Mouse (Mus musculus): ENCODE measurements around the gene Myo1b. TPM values are rescaled to one million over a fixed set of nuclear protein-coding genes. Genes with fewer than 3 reads are reported as not detected.

The Myo1b gene
- polyA plus RNA-seq, 1 experiment from 2014 or later = 38.3 TPM

DNA sequence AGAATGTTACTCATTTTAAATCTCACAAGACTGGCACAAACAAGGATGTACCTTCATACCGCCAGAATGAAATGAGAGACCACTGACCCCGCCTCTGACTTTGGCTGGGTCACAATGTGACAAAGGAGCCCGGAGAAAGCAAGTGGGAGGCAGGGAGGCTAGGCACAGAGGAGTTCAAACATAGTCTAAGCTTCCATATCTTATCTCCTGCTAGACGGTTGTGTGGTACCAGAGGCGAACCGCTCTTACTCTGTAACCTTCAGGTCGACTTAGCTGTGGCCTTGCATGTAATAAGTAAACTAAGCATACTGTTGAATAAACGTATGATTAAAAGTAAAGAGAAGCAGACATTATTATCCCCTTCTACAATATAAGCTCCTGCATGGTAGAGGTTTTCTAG, 80.1 kb downstream of the Myo1b start:
- Histone ChIP-seq H3K4me3 (ENCODE audit: low read depth, low read length) (no peak overlapping the region), H3K4me1 (replicated peaks; ENCODE audit: control insufficient read depth, insufficient read depth) (no peaks in the 10 kb centered on the region), H3K27me3 (ENCODE audit: control insufficient read depth, insufficient read depth, low read length) (no peaks in the 10 kb centered on the region), H3K9me3 (ENCODE audit: control insufficient read depth, low read length) (no peaks in the 10 kb centered on the region), H3K4me2 (replicated peaks; ENCODE audit: low read depth) (no peak overlapping the region), H3K9ac (ENCODE audit: low read length) (no peak overlapping the region), H3K36me3 (ENCODE audit: control insufficient read depth, insufficient read depth, low read length) (no peaks in the 10 kb centered on the region), H3K27ac (replicated peaks) (no peak overlapping the region)
- peak; percentile 23 for DNase-seq (ENCODE audit: low spot score)
- 35% methylated on average over 8 of the region's 8 CpGs for WGBS
- ATAC-seq (ENCODE audit: low FRiP score, low TSS enrichment) = peak; percentile 64
- TF ChIP-seq CTCF (IDR thresholded peaks at IDR 0.05; ENCODE audit: low read depth) = no peak
- TF ChIP-seq EP300 (optimal IDR thresholded peaks at IDR 0.05) = no peak

DNA sequence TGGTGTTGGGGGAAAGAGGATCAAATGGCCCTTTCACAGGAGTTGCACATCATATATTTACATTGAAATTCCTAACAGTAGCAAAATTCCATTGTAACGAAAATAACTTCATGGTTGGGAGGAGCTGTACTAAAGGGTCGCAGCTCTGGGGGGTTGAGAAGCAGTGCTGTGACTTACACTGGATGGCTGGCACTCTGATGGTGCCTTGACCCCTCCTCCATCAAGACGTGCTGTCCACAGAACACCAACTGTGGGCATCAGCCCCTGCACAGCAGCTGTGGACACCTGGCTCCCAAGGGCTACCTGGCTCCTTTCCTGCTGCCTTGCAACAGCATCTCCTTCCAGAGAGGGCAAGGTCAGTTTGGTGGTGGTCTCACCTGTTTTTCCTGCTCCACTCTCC, 81.8 kb downstream of the Myo1b start:
- DNase-seq (ENCODE audit: low spot score) = no peak
- TF ChIP-seq EP300 (optimal IDR thresholded peaks at IDR 0.05) (no peak), CTCF (IDR thresholded peaks at IDR 0.05; ENCODE audit: low read depth) (no peak)
- H3K4me2 ChIP-seq (replicated peaks; ENCODE audit: low read depth) = no peak overlapping the region
- H3K36me3 ChIP-seq (ENCODE audit: control insufficient read depth, insufficient read depth, low read length) = no peaks in the 10 kb centered on the region
- WGBS = 62% methylated on average over 3 of the region's 3 CpGs
- no peak overlapping the region for H3K27ac ChIP-seq (replicated peaks)
- H3K27me3 ChIP-seq (ENCODE audit: control insufficient read depth, insufficient read depth, low read length) = no peaks in the 10 kb centered on the region
- no peaks in the 10 kb centered on the region for H3K4me1 ChIP-seq (replicated peaks; ENCODE audit: control insufficient read depth, insufficient read depth)
- H3K9me3 ChIP-seq (ENCODE audit: control insufficient read depth, low read length) = no peaks in the 10 kb centered on the region
- no peak overlapping the region for H3K4me3 ChIP-seq (ENCODE audit: low read depth, low read length)
- ATAC-seq (ENCODE audit: low FRiP score, low TSS enrichment) = no peak
- no peak overlapping the region for H3K9ac ChIP-seq (ENCODE audit: low read length)

DNA sequence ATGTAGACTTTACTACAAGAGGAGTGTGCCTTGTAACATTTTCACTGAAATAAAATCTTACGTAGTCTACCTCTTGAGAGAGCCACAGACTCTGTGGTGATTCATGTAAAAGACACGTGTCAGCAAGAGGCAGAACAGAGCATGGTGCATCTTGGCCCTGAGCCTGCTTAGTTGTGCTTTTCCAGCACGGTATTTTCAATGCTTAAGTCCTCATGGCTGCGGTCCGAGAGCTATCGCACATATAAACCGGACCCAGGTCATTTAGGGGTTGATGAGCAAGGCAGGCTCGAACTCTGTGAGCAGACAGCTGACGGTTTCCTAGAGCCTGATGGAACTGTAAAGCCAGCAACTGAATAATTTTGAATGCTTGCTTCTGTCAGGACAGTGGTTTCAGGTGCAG, 86.5 kb downstream of the Myo1b start:
- DNase-seq (ENCODE audit: low spot score) = no peak

DNA sequence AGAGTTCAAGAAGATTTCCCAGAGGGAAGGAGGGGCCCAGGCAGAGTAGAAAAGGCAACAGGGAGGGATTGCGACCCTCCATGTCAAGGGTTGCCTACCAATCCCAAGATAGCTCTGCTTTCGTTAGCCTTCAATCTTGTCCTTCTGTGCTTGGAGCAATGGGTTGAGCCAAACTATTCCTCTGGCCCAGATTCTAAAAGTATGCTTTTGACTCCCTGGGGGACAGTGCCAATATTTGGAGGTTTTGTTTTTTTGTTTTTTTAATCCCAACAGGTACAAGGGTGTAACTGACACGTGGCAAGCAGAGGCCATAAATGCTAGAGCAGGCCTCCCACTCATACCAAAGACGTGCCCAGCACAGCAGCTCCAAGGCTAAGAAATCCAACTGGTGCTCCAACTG, 93.3 kb downstream of the Myo1b start:
- Histone ChIP-seq H3K9ac (ENCODE audit: low read length) (no peak overlapping the region), H3K4me1 (replicated peaks; ENCODE audit: control insufficient read depth, insufficient read depth) (peaks cover 3% of the 10 kb centered on the region; the same call in 1 of the 2 replicates), H3K4me3 (ENCODE audit: low read depth, low read length) (no peak overlapping the region), H3K36me3 (ENCODE audit: control insufficient read depth, insufficient read depth, low read length) (no peaks in the 10 kb centered on the region), H3K27me3 (ENCODE audit: control insufficient read depth, insufficient read depth, low read length) (no peaks in the 10 kb centered on the region), H3K4me2 (replicated peaks; ENCODE audit: low read depth) (no peak overlapping the region), H3K27ac (replicated peaks) (no peak overlapping the region), H3K9me3 (ENCODE audit: control insufficient read depth, low read length) (no peaks in the 10 kb centered on the region)
- WGBS = 82% methylated on average over 4 of the region's 4 CpGs
- no peak for DNase-seq (ENCODE audit: low spot score)
- ATAC-seq (ENCODE audit: low FRiP score, low TSS enrichment) = no peak
- TF ChIP-seq EP300 (optimal IDR thresholded peaks at IDR 0.05) (no peak), CTCF (IDR thresholded peaks at IDR 0.05; ENCODE audit: low read depth) (no peak)

More for the DNA sequence above, 86.5 kb downstream of the Myo1b start:
- Histone ChIP-seq H3K4me3 (ENCODE audit: low read depth, low read length) (no peak overlapping the region), H3K36me3 (ENCODE audit: control insufficient read depth, insufficient read depth, low read length) (no peaks in the 10 kb centered on the region), H3K9me3 (ENCODE audit: control insufficient read depth, low read length) (no peaks in the 10 kb centered on the region), H3K4me1 (replicated peaks; ENCODE audit: control insufficient read depth, insufficient read depth) (no peaks in the 10 kb centered on the region), H3K4me2 (replicated peaks; ENCODE audit: low read depth) (no peak overlapping the region), H3K27ac (replicated peaks) (no peak overlapping the region), H3K27me3 (ENCODE audit: control insufficient read depth, insufficient read depth, low read length) (no peaks in the 10 kb centered on the region), H3K9ac (ENCODE audit: low read length) (no peak overlapping the region)
- ATAC-seq (ENCODE audit: low FRiP score, low TSS enrichment) = no peak
- whole genome bisulfite sequencing = 61% methylated on average over 9 of the region's 9 CpGs
- TF ChIP-seq EP300 (optimal IDR thresholded peaks at IDR 0.05) = no peak
- TF ChIP-seq CTCF (IDR thresholded peaks at IDR 0.05; ENCODE audit: low read depth) = no peak

DNA sequence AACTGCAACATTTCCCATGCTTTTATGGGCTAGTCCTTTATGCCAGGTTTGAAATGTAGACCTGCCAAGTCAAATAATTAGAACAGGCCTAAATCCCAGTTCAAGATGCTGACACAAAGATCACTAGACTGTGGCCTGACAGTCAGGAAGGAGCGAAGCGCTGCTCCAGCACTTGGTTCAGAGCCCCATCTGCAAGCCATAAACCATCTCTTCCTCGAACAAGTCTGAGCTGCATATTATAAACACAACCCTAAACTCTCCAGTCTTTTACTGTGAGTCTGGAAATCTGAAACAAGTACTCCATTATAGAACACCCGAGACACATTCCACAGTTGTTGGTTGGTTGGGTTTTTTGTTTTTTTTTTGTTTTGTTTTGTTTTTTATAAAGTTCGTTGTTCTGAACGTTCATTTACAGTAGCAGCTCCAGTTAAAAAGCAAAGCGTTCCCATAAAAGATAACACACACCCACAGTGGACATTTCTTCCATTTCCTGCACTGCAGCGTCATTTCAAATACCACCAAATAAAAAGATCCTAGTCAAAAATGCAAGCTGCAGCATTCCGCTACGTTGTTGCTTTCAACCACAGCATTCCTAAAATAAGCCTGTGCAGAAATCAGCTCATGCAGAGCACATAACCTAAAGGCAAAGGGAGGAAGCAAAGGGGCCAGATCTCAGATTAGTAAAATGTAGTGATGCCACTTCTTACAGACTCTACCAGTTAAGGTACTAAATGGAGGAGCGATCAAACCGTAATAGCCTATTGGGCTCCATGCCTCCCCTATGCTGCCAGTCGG, 94.0 kb downstream of the Myo1b start:
- no peak for TF ChIP-seq EP300 (optimal IDR thresholded peaks at IDR 0.05)
- TF ChIP-seq CTCF (IDR thresholded peaks at IDR 0.05; ENCODE audit: low read depth) = no peak
- DNase-seq (ENCODE audit: low spot score) (no peak), ATAC-seq (ENCODE audit: low FRiP score, low TSS enrichment) (no peak)
- H3K4me2 ChIP-seq (replicated peaks; ENCODE audit: low read depth) = no peak overlapping the region
- no peaks in the 10 kb centered on the region for H3K9me3 ChIP-seq (ENCODE audit: control insufficient read depth, low read length)
- H3K27ac ChIP-seq (replicated peaks) = no peak overlapping the region
- 59% methylated on average over 13 of the region's 13 CpGs for WGBS
- H3K4me3 ChIP-seq (ENCODE audit: low read depth, low read length) = no peak overlapping the region
- peaks cover 3% of the 10 kb centered on the region; the same call in 1 of the 2 replicates for H3K4me1 ChIP-seq (replicated peaks; ENCODE audit: control insufficient read depth, insufficient read depth)
- H3K36me3 ChIP-seq (ENCODE audit: control insufficient read depth, insufficient read depth, low read length) = no peaks in the 10 kb centered on the region
- H3K27me3 ChIP-seq (ENCODE audit: control insufficient read depth, insufficient read depth, low read length) = no peaks in the 10 kb centered on the region
- H3K9ac ChIP-seq (ENCODE audit: low read length) = no peak overlapping the region

DNA sequence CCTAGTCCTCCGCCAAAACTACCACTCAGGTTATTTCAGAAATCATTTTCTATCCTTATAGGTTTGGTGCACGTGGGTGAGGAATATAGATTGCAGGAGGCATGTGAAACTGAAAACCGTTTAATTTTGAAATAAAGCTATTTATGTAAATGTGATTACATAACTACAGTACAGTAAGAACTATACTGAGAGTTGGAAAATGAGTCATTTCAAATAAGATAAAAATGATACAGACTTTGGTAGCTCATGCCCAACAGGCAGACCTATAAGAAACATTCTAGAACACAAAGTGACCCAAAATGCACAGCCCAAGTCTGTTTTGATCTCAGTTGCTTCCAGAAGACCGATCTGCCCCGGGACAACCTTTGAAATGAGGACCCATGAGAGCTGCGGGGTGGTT, 95.4 kb downstream of the Myo1b start:
- Histone ChIP-seq H3K36me3 (ENCODE audit: control insufficient read depth, insufficient read depth, low read length) (no peaks in the 10 kb centered on the region), H3K4me1 (replicated peaks; ENCODE audit: control insufficient read depth, insufficient read depth) (peaks cover 3% of the 10 kb centered on the region; the same call in 1 of the 2 replicates), H3K27me3 (ENCODE audit: control insufficient read depth, insufficient read depth, low read length) (no peaks in the 10 kb centered on the region), H3K9ac (ENCODE audit: low read length) (no peak overlapping the region), H3K4me3 (ENCODE audit: low read depth, low read length) (no peak overlapping the region), H3K4me2 (replicated peaks; ENCODE audit: low read depth) (no peak overlapping the region), H3K27ac (replicated peaks) (no peak overlapping the region), H3K9me3 (ENCODE audit: control insufficient read depth, low read length) (no peaks in the 10 kb centered on the region)
- DNase-seq (ENCODE audit: low spot score) (no peak), ATAC-seq (ENCODE audit: low FRiP score, low TSS enrichment) (no peak)
- TF ChIP-seq EP300 (optimal IDR thresholded peaks at IDR 0.05) (no peak), CTCF (IDR thresholded peaks at IDR 0.05; ENCODE audit: low read depth) (no peak)
- WGBS = 82% methylated on average over 6 of the region's 6 CpGs
